Mouse (Mus musculus): ENCODE measurements at regions not wholly inside any gene's neighbourhood (a gene's known extent, or its start where the extent isn't known, plus 50 kb on each side); places are given as distances from the start of the nearest gene placed in this dataset.

GRCm38 (mm10) chr2:52804106-52804825, 53.4 kb upstream of the Fmnl2 start:
- peak in 1 of 2 experiments; percentile 16 for DNase-seq (ENCODE audit: low spot score in 2 of 2)

- no peak for DNase-seq (ENCODE audit: low spot score in 2 of 2)
Measured at GRCm38 (mm10) chr2:52804826-52805149, 52.9 kb upstream of the Fmnl2 start.

GRCm38 (mm10) chr2:52807826-52808225, 49.8 kb upstream of the Fmnl2 start:
- no peak for DNase-seq (ENCODE audit: low spot score in 2 of 2)

Data from spleen, postnatal 10 days (tissue).